Mouse (Mus musculus): ENCODE data around the gene Tlr2. TPM values are rescaled to one million over a fixed set of nuclear protein-coding genes. Genes with fewer than 3 reads are reported as not detected.
"Not testable (repeated sequence)": the region's sequence is repeated elsewhere in the genome, so short reads cannot be mapped to it uniquely, and the experiment has no call there.

The Tlr2 gene
- polyA plus RNA-seq, 1 experiment from 2014 or later: 2.1 TPM

DNA sequence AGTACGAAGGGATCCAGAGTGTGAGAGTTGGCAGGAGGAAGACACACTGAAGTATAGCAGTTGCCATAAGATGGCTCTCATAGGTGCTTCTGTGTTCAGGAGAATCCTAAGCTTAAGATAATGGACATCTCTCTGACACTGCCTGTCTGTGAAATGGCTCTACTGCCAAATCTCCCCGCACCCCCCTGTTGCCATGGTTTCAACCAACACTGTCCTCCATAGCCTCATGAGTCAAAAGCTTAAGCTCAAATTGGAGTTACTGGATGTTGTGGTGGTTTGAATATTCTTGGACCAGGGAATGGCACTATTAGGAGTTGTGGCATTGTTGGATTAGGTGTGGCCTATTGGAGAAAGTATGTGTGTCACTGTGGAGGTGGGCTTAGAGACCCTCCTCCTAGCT lies 28.2 kb upstream of the Tlr2 start:
- no peak overlapping the region for H3K4me3 ChIP-seq (ENCODE audit: low read depth, low read length)
- H3K27ac ChIP-seq (ENCODE audit: low read depth, low read length): no peak overlapping the region
- no peaks in the 10 kb centered on the region for H3K4me1 ChIP-seq (ENCODE audit: control insufficient read depth, insufficient read depth, low read length)
- H3K36me3 ChIP-seq (ENCODE audit: control insufficient read depth, insufficient read depth, low read length): no peaks in the 10 kb centered on the region
- H3K9ac ChIP-seq (ENCODE audit: low read length): no peak overlapping the region
- H3K4me2 ChIP-seq (ENCODE audit: low read depth): no peak overlapping the region
- ATAC-seq (ENCODE audit: insufficient read depth, low FRiP score, low TSS enrichment) (no peak), DNase-seq (ENCODE audit: low spot score) (no peak)
- no peaks in the 10 kb centered on the region for H3K27me3 ChIP-seq (ENCODE audit: control insufficient read depth, insufficient read depth, low read length)
- WGBS: 92% methylated on average over 2 of the region's 2 CpGs
- H3K9me3 ChIP-seq (ENCODE audit: control insufficient read depth, low read length): no peaks in the 10 kb centered on the region

DNA sequence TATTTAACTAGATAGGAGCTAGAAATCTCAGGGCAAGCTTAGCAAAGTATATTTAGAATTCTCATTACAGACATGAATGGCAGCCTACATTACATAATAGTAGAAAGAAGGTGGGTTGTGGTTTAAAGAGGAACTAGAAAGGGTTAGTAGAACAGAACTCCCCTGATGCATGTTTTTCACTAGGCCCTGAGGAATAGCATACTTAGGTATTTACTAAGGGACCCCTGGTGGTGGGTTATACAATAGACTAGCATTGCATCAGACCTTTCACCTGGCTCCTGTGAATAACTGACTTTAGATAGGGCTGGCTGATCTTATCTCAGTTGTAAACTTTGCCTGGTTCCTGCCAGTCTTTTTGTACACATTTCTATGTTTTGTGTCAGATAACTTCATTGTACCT lies 25.5 kb upstream of the Tlr2 start:
- DNase-seq (ENCODE audit: low spot score); H3K27ac ChIP-seq (ENCODE audit: low read depth, low read length); H3K4me1 ChIP-seq (ENCODE audit: control insufficient read depth, insufficient read depth, low read length); H3K9ac ChIP-seq (ENCODE audit: low read length); H3K9me3 ChIP-seq (ENCODE audit: control insufficient read depth, low read length); ATAC-seq (ENCODE audit: insufficient read depth, low FRiP score, low TSS enrichment); H3K36me3 ChIP-seq (ENCODE audit: control insufficient read depth, insufficient read depth, low read length); H3K4me2 ChIP-seq (ENCODE audit: low read depth); H3K27me3 ChIP-seq (ENCODE audit: control insufficient read depth, insufficient read depth, low read length); H3K4me3 ChIP-seq (ENCODE audit: low read depth, low read length): not testable (repeated sequence)

DNA sequence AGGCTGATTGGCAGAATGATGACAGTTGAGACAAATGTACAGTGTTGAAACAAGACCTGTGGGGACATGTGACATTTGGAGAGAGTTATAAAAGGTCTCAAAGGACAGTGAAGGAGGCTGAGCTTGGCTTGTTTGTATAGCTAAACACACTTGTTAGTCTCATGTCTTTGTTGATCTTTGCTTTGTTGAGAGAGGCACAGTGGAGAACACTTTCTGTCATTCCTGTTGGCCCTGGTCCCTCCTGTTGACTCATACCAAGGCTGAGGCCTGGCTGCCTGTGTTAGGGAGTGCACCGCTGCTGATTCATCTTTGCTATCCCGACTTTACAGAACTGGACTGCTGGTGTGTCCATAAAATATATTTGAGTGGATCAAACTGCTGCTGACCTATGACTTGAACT lies 23.6 kb upstream of the Tlr2 start:
- no peaks in the 10 kb centered on the region for H3K36me3 ChIP-seq (ENCODE audit: control insufficient read depth, insufficient read depth, low read length)
- H3K27ac ChIP-seq (ENCODE audit: low read depth, low read length): no peak overlapping the region
- no peak overlapping the region for H3K9ac ChIP-seq (ENCODE audit: low read length)
- no peaks in the 10 kb centered on the region for H3K27me3 ChIP-seq (ENCODE audit: control insufficient read depth, insufficient read depth, low read length)
- WGBS: 87% methylated on average over 2 of the region's 2 CpGs
- ATAC-seq (ENCODE audit: insufficient read depth, low FRiP score, low TSS enrichment) (no peak), DNase-seq (ENCODE audit: low spot score) (no peak)
- no peaks in the 10 kb centered on the region for H3K9me3 ChIP-seq (ENCODE audit: control insufficient read depth, low read length)
- no peaks in the 10 kb centered on the region for H3K4me1 ChIP-seq (ENCODE audit: control insufficient read depth, insufficient read depth, low read length)
- no peak overlapping the region for H3K4me3 ChIP-seq (ENCODE audit: low read depth, low read length)
- no peak overlapping the region for H3K4me2 ChIP-seq (ENCODE audit: low read depth)

DNA sequence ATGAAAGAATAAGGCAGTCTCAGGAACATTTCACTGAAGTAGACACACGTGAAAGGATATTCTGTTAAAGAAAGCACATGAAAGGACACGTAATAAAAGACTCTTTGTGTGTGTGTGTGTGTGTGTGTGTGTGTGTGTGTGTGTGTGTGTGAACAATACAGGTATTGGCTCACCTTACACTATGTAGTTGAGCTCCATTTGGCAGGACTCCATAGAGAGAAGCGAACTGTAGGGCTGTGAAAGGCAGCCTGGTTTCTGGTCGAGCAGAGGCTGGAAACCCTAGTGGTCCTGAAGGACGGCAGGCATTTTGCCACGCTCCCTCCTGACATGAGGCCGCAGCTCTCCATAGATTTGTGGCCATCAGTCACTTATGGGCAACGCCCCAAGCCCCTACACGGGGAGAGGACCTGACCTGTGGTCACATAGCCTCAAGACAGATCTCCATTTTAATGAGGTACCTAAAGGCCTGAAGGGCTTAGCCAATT lies 22.5 kb upstream of the Tlr2 start:
- Histone ChIP-seq H3K9ac (ENCODE audit: low read length) (no peak overlapping the region), H3K27me3 (ENCODE audit: control insufficient read depth, insufficient read depth, low read length) (no peaks in the 10 kb centered on the region), H3K36me3 (ENCODE audit: control insufficient read depth, insufficient read depth, low read length) (no peaks in the 10 kb centered on the region), H3K4me1 (ENCODE audit: control insufficient read depth, insufficient read depth, low read length) (no peaks in the 10 kb centered on the region), H3K4me2 (ENCODE audit: low read depth) (no peak overlapping the region), H3K9me3 (ENCODE audit: control insufficient read depth, low read length) (no peaks in the 10 kb centered on the region), H3K4me3 (ENCODE audit: low read depth, low read length) (no peak overlapping the region), H3K27ac (ENCODE audit: low read depth, low read length) (no peak overlapping the region)
- ATAC-seq (ENCODE audit: insufficient read depth, low FRiP score, low TSS enrichment) (no peak), DNase-seq (ENCODE audit: low spot score) (no peak)
- 78% methylated on average over 9 of the region's 9 CpGs for WGBS

DNA sequence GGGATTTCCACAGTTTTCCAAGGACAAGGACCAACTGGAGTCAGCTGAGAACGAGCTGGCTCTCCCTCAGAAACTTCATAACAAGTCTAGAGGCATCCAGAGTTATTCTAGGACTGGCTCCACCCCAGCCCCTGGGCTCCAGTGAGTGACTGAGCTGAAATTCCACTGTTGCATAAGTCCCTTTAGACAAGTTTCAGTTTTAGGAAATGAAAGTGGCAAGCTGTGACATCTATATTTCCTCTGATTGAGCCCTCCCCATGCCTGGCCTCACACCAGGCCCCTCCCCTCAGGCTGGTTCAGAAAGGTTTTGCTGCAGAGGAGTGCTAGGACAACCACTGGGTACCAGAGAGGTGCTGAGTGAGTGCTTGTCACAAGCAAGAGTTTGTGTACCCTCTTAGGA lies 21.4 kb upstream of the Tlr2 start:
- H3K9me3 ChIP-seq (ENCODE audit: control insufficient read depth, low read length): no peaks in the 10 kb centered on the region
- DNase-seq (ENCODE audit: low spot score): no peak
- WGBS: 68% methylated on average over 1 of the region's 1 CpGs
- H3K9ac ChIP-seq (ENCODE audit: low read length): no peak overlapping the region
- no peaks in the 10 kb centered on the region for H3K4me1 ChIP-seq (ENCODE audit: control insufficient read depth, insufficient read depth, low read length)
- no peak overlapping the region for H3K4me3 ChIP-seq (ENCODE audit: low read depth, low read length)
- no peak overlapping the region for H3K27ac ChIP-seq (ENCODE audit: low read depth, low read length)
- H3K27me3 ChIP-seq (ENCODE audit: control insufficient read depth, insufficient read depth, low read length): no peaks in the 10 kb centered on the region
- ATAC-seq (ENCODE audit: insufficient read depth, low FRiP score, low TSS enrichment): no peak
- no peak overlapping the region for H3K4me2 ChIP-seq (ENCODE audit: low read depth)
- H3K36me3 ChIP-seq (ENCODE audit: control insufficient read depth, insufficient read depth, low read length): no peaks in the 10 kb centered on the region

DNA sequence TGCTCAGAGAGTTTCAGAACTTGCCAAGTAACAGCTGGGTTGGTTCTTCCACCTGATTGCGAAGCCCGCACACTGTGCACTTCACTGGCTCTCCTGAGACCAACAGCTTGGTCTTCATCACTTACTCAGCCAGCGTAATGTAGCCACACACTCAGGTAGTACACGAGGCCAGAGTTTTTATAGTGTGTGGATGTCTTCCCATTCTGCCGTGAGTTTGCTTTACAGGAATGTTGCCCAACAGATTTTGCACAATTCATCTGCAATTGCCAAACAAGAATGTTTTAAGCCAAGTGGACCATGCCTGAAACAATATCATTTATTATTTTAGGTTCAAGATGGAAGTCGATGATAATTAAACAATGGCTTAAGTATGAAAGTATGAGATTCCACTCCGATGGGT lies 18.0 kb upstream of the Tlr2 start:
- no peaks in the 10 kb centered on the region for H3K4me1 ChIP-seq (ENCODE audit: control insufficient read depth, insufficient read depth, low read length)
- 95% methylated on average over 7 of the region's 7 CpGs for WGBS

DNA sequence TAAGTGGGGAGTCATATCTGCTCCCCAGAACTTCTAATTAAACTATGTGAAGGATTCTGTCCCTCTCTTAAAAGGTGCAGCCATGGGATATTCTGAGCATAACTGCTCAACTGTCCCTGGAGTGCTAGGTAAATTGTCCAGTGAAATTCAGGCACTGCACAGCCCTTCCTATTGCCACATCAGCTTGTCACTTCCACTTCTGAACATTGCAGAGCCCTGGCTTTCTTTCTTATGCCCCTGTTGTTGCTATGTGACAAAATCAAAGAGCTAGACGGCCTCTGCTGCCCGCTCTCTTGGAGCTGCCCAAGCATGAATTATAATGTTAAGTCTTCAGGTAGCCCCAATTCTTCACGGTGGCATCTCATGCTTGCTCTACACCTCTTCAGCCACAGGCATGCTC lies 17.5 kb upstream of the Tlr2 start:
- no peak overlapping the region for H3K27ac ChIP-seq (ENCODE audit: low read depth, low read length)
- ATAC-seq (ENCODE audit: insufficient read depth, low FRiP score, low TSS enrichment) (no peak), DNase-seq (ENCODE audit: low spot score) (no peak)
- H3K36me3 ChIP-seq (ENCODE audit: control insufficient read depth, insufficient read depth, low read length): no peaks in the 10 kb centered on the region
- no peaks in the 10 kb centered on the region for H3K9me3 ChIP-seq (ENCODE audit: control insufficient read depth, low read length)
- no peaks in the 10 kb centered on the region for H3K27me3 ChIP-seq (ENCODE audit: control insufficient read depth, insufficient read depth, low read length)
- H3K4me1 ChIP-seq (ENCODE audit: control insufficient read depth, insufficient read depth, low read length): no peaks in the 10 kb centered on the region
- WGBS: 86% methylated on average over 3 of the region's 3 CpGs
- no peak overlapping the region for H3K9ac ChIP-seq (ENCODE audit: low read length)
- H3K4me3 ChIP-seq (ENCODE audit: low read depth, low read length): no peak overlapping the region
- H3K4me2 ChIP-seq (ENCODE audit: low read depth): no peak overlapping the region

More for the DNA sequence above, 18.0 kb upstream of the Tlr2 start:
- no peaks in the 10 kb centered on the region for H3K9me3 ChIP-seq (ENCODE audit: control insufficient read depth, low read length)
- DNase-seq (ENCODE audit: low spot score): no peak
- H3K9ac ChIP-seq (ENCODE audit: low read length): no peak overlapping the region
- H3K27ac ChIP-seq (ENCODE audit: low read depth, low read length): no peak overlapping the region
- ATAC-seq (ENCODE audit: insufficient read depth, low FRiP score, low TSS enrichment): no peak
- no peaks in the 10 kb centered on the region for H3K27me3 ChIP-seq (ENCODE audit: control insufficient read depth, insufficient read depth, low read length)
- H3K4me3 ChIP-seq (ENCODE audit: low read depth, low read length): no peak overlapping the region
- H3K4me2 ChIP-seq (ENCODE audit: low read depth): no peak overlapping the region
- no peaks in the 10 kb centered on the region for H3K36me3 ChIP-seq (ENCODE audit: control insufficient read depth, insufficient read depth, low read length)

DNA sequence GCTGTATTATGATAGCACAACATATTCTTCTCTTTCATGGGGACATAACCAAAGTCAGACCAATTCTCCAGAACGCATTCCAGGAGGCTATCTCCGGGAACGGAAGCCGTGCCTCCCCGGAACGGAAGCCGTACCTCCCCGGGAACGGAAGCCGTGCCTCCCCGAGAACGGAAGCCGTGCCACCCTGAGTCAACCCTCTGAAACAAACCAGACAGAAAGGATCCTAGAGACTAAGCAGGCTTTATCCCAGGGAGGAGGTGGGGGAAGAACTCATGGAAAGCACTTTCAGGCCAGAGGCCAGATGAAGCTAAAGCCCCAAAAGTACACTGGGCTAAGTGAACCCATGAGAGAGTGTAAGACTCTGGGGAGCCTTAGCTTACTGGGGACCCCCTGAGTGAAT lies 16.1 kb upstream of the Tlr2 start:
- Histone ChIP-seq H3K9me3 (ENCODE audit: control insufficient read depth, low read length) (no peaks in the 10 kb centered on the region), H3K4me3 (ENCODE audit: low read depth, low read length) (no peak overlapping the region), H3K9ac (ENCODE audit: low read length) (no peak overlapping the region), H3K36me3 (ENCODE audit: control insufficient read depth, insufficient read depth, low read length) (no peaks in the 10 kb centered on the region), H3K27ac (ENCODE audit: low read depth, low read length) (no peak overlapping the region), H3K4me1 (ENCODE audit: control insufficient read depth, insufficient read depth, low read length) (no peaks in the 10 kb centered on the region), H3K4me2 (ENCODE audit: low read depth) (no peak overlapping the region), H3K27me3 (ENCODE audit: control insufficient read depth, insufficient read depth, low read length) (no peaks in the 10 kb centered on the region)
- DNase-seq (ENCODE audit: low spot score) (no peak), ATAC-seq (ENCODE audit: insufficient read depth, low FRiP score, low TSS enrichment) (no peak)
- 94% methylated on average over 13 of the region's 13 CpGs for WGBS

DNA sequence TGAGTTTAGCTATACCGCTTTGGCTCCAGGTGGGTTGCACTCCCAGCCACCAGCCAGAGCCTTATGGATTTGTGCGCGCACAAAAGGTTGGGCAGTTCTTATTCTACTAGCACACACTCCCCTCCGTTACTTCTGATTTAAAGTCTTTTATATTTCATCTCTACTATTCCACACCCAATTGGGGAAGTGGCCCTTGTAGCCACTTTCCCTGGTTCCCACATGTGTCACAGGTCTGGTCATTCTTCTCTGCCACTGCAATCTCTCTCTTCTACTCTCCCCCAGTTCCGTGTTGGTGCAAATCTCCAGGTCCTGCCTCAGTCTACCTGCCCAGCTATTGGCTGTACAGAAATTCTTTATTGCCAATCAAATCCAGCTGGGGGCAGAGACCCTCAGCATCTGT lies 14.1 kb upstream of the Tlr2 start:
- H3K27ac ChIP-seq (ENCODE audit: low read depth, low read length): no peak overlapping the region
- no peaks in the 10 kb centered on the region for H3K9me3 ChIP-seq (ENCODE audit: control insufficient read depth, low read length)
- H3K4me3 ChIP-seq (ENCODE audit: low read depth, low read length): no peak overlapping the region
- H3K4me1 ChIP-seq (ENCODE audit: control insufficient read depth, insufficient read depth, low read length): no peaks in the 10 kb centered on the region
- H3K36me3 ChIP-seq (ENCODE audit: control insufficient read depth, insufficient read depth, low read length): no peaks in the 10 kb centered on the region
- 94% methylated on average over 5 of the region's 5 CpGs for WGBS
- H3K4me2 ChIP-seq (ENCODE audit: low read depth): no peak overlapping the region
- DNase-seq (ENCODE audit: low spot score) (no peak), ATAC-seq (ENCODE audit: insufficient read depth, low FRiP score, low TSS enrichment) (no peak)
- H3K9ac ChIP-seq (ENCODE audit: low read length): no peak overlapping the region
- no peaks in the 10 kb centered on the region for H3K27me3 ChIP-seq (ENCODE audit: control insufficient read depth, insufficient read depth, low read length)
